Comparison of ENCODE assay signal across 7 mouse cellular contexts in the genomic region with DNA sequence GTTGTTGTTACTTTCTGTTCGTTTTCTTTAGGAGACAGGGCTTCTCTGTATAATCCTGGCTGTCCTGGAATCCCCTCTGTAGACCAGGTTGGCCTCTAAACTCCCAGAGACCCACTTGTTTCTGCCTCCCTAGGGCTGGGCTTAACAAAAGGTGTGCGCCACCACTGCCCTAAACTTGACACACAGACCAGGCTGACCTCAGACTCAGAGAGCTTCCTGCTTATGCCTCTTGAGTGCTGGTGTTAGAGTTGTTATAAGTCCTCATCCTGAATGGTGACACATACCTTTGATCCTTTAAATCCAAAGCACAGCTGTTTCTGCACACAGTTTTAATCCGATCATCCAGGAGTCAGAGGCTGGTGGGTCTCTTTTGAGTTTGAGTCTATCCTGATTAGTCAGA. TPM values are rescaled to one million over a fixed set of nuclear protein-coding genes. Genes with fewer than 3 reads are reported as not detected.
DNase-seq lines count a peak whose midpoint lies in the region; ATAC-seq and TF ChIP-seq lines count a peak whose summit lies in the region.

No protein-coding gene starts in this region.

- peaks cover 12% of the 10 kb centered on the region for H3K4me1 ChIP-seq in lung, embryonic 14.5 days (ENCODE audit: insufficient read depth)
- peaks cover 14% of the 10 kb centered on the region for H3K4me1 ChIP-seq in forebrain, embryonic 14.5 days (ENCODE audit: control insufficient read depth, insufficient read depth, low read length)
- H3K4me1 ChIP-seq in limb, embryonic 10.5 days = peaks cover 32% of the 10 kb centered on the region
- H3K4me1 ChIP-seq in neural tube, embryonic 14.5 days (ENCODE audit: control insufficient read depth, insufficient read depth, low read length) = peaks cover 19% of the 10 kb centered on the region; the same call in 1 of the 2 replicates

- peaks cover 44% of the 10 kb centered on the region for H3K36me3 ChIP-seq in lung, embryonic 14.5 days (ENCODE audit: insufficient read depth)
- H3K36me3 ChIP-seq in forebrain, embryonic 14.5 days (ENCODE audit: control insufficient read depth, insufficient read depth, low read length) = peaks cover 45% of the 10 kb centered on the region
- peaks cover 50% of the 10 kb centered on the region for H3K36me3 ChIP-seq in limb, embryonic 10.5 days
- peaks cover 32% of the 10 kb centered on the region for H3K36me3 ChIP-seq in neural tube, embryonic 14.5 days (ENCODE audit: control insufficient read depth, insufficient read depth, low read length)

- no peak for TF ChIP-seq CTCF in lung, embryonic 14.5 days (IDR thresholded peaks at IDR 0.05; ENCODE audit: low read depth)

- H3K9me3 ChIP-seq in lung, embryonic 14.5 days (ENCODE audit: low read depth, low read length) = no peaks in the 10 kb centered on the region
- no peaks in the 10 kb centered on the region for H3K9me3 ChIP-seq in forebrain, embryonic 14.5 days (replicated peaks; ENCODE audit: control insufficient read depth, low read length)
- H3K9me3 ChIP-seq in limb, embryonic 10.5 days (replicated peaks) = no peaks in the 10 kb centered on the region
- H3K9me3 ChIP-seq in neural tube, embryonic 14.5 days (ENCODE audit: control insufficient read depth, low read length) = no peaks in the 10 kb centered on the region

- DNase-seq in lung, embryonic 14.5 days = no peak
- no peak for DNase-seq in lung, adult 18-20 months
- no peak for DNase-seq in forebrain, embryonic 14.5 days (ENCODE audit: low spot score)
- DNase-seq in limb, embryonic 10.5 days (ENCODE audit: low spot score) = no peak
- no peak for DNase-seq in thymus, postnatal 14 days
- DNase-seq in left cerebral cortex, postnatal 10 days (ENCODE audit: extremely low spot score in 1 of 2, low spot score in 2 of 2) = no peak

- intact Hi-C loops in left cerebral cortex, postnatal 10 days (cut with DNase I) = no loop called here

- no peaks in the 10 kb centered on the region for H3K27me3 ChIP-seq in lung, embryonic 14.5 days (ENCODE audit: insufficient read depth, low read length)
- H3K27me3 ChIP-seq in forebrain, embryonic 14.5 days (replicated peaks; ENCODE audit: control insufficient read depth, insufficient read depth, low read length) = no peaks in the 10 kb centered on the region
- H3K27me3 ChIP-seq in limb, embryonic 10.5 days (ENCODE audit: low read depth, poor library complexity, severe bottlenecking) = no peaks in the 10 kb centered on the region
- H3K27me3 ChIP-seq in neural tube, embryonic 14.5 days (ENCODE audit: control insufficient read depth, insufficient read depth, low read length) = no peaks in the 10 kb centered on the region

- 77% methylated on average over 3 of the region's 3 CpGs for WGBS in lung, embryonic 14.5 days
- WGBS in forebrain, embryonic 14.5 days = 83% methylated on average over 3 of the region's 3 CpGs
- 87% methylated on average over 3 of the region's 3 CpGs for WGBS in limb, embryonic 10.5 days
- 90% methylated on average over 3 of the region's 3 CpGs for WGBS in neural tube, embryonic 14.5 days

- H3K27ac ChIP-seq in lung, embryonic 14.5 days (ENCODE audit: low read depth) = no peak overlapping the region
- no peak overlapping the region for H3K27ac ChIP-seq in forebrain, embryonic 14.5 days (ENCODE audit: low read depth, low read length)
- no peak overlapping the region for H3K27ac ChIP-seq in limb, embryonic 10.5 days
- no peak overlapping the region for H3K27ac ChIP-seq in neural tube, embryonic 14.5 days (ENCODE audit: low read depth, low read length)

- H3K9ac ChIP-seq in lung, embryonic 14.5 days = no peak overlapping the region
- 0 out of 2 replicates have a peak overlapping the region, but pooled peaks have one; percentile 21 for H3K9ac ChIP-seq in forebrain, embryonic 14.5 days (ENCODE audit: low read length)
- H3K9ac ChIP-seq in neural tube, embryonic 14.5 days (replicated peaks; ENCODE audit: low read depth, low read length) = no peak overlapping the region

- H3K4me2 ChIP-seq in lung, embryonic 14.5 days = peak overlapping the region; percentile 91
- peak overlapping the region; percentile 50 for H3K4me2 ChIP-seq in forebrain, embryonic 14.5 days (ENCODE audit: low read length)
- H3K4me2 ChIP-seq in neural tube, embryonic 14.5 days (ENCODE audit: low read depth, low read length) = peak overlapping the region; percentile 78; the same call in 1 of the 2 replicates

- peak overlapping the region; percentile 77; the same call in 1 of the 2 replicates for H3K4me3 ChIP-seq in lung, embryonic 14.5 days (ENCODE audit: low read depth, low read length)
- H3K4me3 ChIP-seq in forebrain, embryonic 14.5 days (ENCODE audit: low read depth, low read length) = peak overlapping the region; percentile 77; the same call in 1 of the 2 replicates
- 0 out of 2 replicates have a peak overlapping the region, but pooled peaks have one; percentile 69 for H3K4me3 ChIP-seq in limb, embryonic 10.5 days
- H3K4me3 ChIP-seq in neural tube, embryonic 14.5 days (ENCODE audit: low read depth, low read length) = peak overlapping the region; percentile 55; the same call in 1 of the 2 replicates

- no peak for ATAC-seq in lung, embryonic 14.5 days (ENCODE audit: insufficient read depth)
- no peak for ATAC-seq in forebrain, embryonic 14.5 days
- no peak for ATAC-seq in neural tube, embryonic 14.5 days (ENCODE audit: low read depth)

RNA-seq across cellular contexts. Expression of gene Gabarap, which starts 2.0 kb away (rescaled TPM):
- polyA plus RNA-seq in lung, embryonic 14.5 days (2014; fragmentation: Nextera tagmentation; extraction: Ambion mirVana) = 444 and 455 TPM in 2 replicates
- 701 and 779 TPM in 2 replicates for polyA plus RNA-seq in forebrain, embryonic 14.5 days (2014; fragmentation: Nextera tagmentation; extraction: Ambion mirVana)
- 280 and 332 TPM in 2 replicates for polyA plus RNA-seq in limb, embryonic 10.5 days (2016; fragmentation: Nextera tagmentation; extraction: Ambion mirVana)
- polyA plus RNA-seq in neural tube, embryonic 14.5 days (2014; fragmentation: Nextera tagmentation; extraction: Ambion mirVana) = 609 and 643 TPM in 2 replicates
- 100 to 1,000 TPM; 252 to 266 TPM for total RNA-seq in left cerebral cortex, postnatal 10 days (2021)

RNA-seq across cellular contexts. Expression of gene Phf23, which starts 2.6 kb away (rescaled TPM):
- 41.1 and 42.8 TPM in 2 replicates for polyA plus RNA-seq in lung, embryonic 14.5 days (2014; fragmentation: Nextera tagmentation; extraction: Ambion mirVana)
- polyA plus RNA-seq in forebrain, embryonic 14.5 days (2014; fragmentation: Nextera tagmentation; extraction: Ambion mirVana) = 49.4 and 49.6 TPM in 2 replicates
- 101 and 106 TPM in 2 replicates for polyA plus RNA-seq in limb, embryonic 10.5 days (2016; fragmentation: Nextera tagmentation; extraction: Ambion mirVana)
- polyA plus RNA-seq in neural tube, embryonic 14.5 days (2014; fragmentation: Nextera tagmentation; extraction: Ambion mirVana) = 28.8 and 37.8 TPM in 2 replicates
- 10 to 100 TPM; 35.2 to 38.6 TPM for total RNA-seq in left cerebral cortex, postnatal 10 days (2021)

RNA-seq across cellular contexts. Expression of gene Dvl2, which starts 7.5 kb away (rescaled TPM):
- polyA plus RNA-seq in lung, embryonic 14.5 days (2014; fragmentation: Nextera tagmentation; extraction: Ambion mirVana) = 36.2 and 40.8 TPM in 2 replicates
- 19.7 and 25.7 TPM in 2 replicates for polyA plus RNA-seq in forebrain, embryonic 14.5 days (2014; fragmentation: Nextera tagmentation; extraction: Ambion mirVana)
- polyA plus RNA-seq in limb, embryonic 10.5 days (2016; fragmentation: Nextera tagmentation; extraction: Ambion mirVana) = 65.2 and 70.6 TPM in 2 replicates
- 19.0 and 19.2 TPM in 2 replicates for polyA plus RNA-seq in neural tube, embryonic 14.5 days (2014; fragmentation: Nextera tagmentation; extraction: Ambion mirVana)
- total RNA-seq in left cerebral cortex, postnatal 10 days (2021) = 10 to 100 TPM; 27.5 to 30.3 TPM

RNA-seq across cellular contexts. Expression of gene Elp5, which starts 10.6 kb away (rescaled TPM):
- 108 and 113 TPM in 2 replicates for polyA plus RNA-seq in lung, embryonic 14.5 days (2014; fragmentation: Nextera tagmentation; extraction: Ambion mirVana)
- polyA plus RNA-seq in forebrain, embryonic 14.5 days (2014; fragmentation: Nextera tagmentation; extraction: Ambion mirVana) = 189 and 203 TPM in 2 replicates
- polyA plus RNA-seq in limb, embryonic 10.5 days (2016; fragmentation: Nextera tagmentation; extraction: Ambion mirVana) = 154 and 176 TPM in 2 replicates
- 159 and 175 TPM in 2 replicates for polyA plus RNA-seq in neural tube, embryonic 14.5 days (2014; fragmentation: Nextera tagmentation; extraction: Ambion mirVana)
- total RNA-seq in left cerebral cortex, postnatal 10 days (2021) = 100 to 1,000 TPM; 114 to 125 TPM

RNA-seq across cellular contexts. Expression of gene Ctdnep1, which starts 12.0 kb away (rescaled TPM):
- 25.4 and 28.3 TPM in 2 replicates for polyA plus RNA-seq in lung, embryonic 14.5 days (2014; fragmentation: Nextera tagmentation; extraction: Ambion mirVana)
- 24.0 and 26.1 TPM in 2 replicates for polyA plus RNA-seq in forebrain, embryonic 14.5 days (2014; fragmentation: Nextera tagmentation; extraction: Ambion mirVana)
- 22.2 and 24.8 TPM in 2 replicates for polyA plus RNA-seq in limb, embryonic 10.5 days (2016; fragmentation: Nextera tagmentation; extraction: Ambion mirVana)
- 26.5 and 27.1 TPM in 2 replicates for polyA plus RNA-seq in neural tube, embryonic 14.5 days (2014; fragmentation: Nextera tagmentation; extraction: Ambion mirVana)
- 100 to 1,000 TPM; 104 to 118 TPM for total RNA-seq in left cerebral cortex, postnatal 10 days (2021)
